Mouse (Mus musculus) lung, adult 18-20 months (tissue): ENCODE measurements at regions not wholly inside any gene's neighbourhood (a gene's known extent, or its start where the extent isn't known, plus 50 kb on each side); places are given as distances from the start of the nearest gene placed in this dataset.

Source experiments
- DNase-seq, 2 experiments: peaks; one replicate each; pipeline ENCODE4 v3.0.0; 2022; ENCODE audit warnings: mixed read lengths in 2 of 2

DNA sequence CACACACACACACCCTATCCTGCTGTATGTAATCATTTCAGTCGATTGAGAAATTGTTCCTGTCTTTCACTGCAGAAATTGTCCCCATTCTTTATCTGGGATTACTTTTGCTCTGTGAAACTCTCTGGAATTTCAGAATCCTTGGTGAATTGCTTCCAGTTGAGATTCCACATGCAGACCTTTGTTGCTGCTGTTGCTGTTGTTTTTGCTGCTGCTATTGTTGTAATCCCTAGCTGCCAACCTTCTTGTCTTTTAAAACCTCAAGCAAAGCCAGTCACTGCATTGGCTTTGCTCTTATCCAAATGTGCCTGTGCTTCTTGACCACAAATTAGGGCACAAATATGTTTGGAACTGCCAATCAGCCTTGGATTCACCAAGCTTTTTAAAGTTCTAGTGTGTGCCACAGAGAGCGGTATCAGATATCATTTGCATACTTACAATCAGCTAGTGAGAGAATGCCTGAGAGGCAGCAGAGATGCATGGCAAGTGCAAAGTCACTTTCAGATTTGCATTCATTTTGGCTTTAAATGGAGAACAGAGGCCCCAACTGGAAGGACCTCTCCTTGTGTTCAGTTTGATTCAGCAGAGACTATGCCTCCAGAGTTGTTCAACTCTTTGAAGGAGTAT lies 1187.0 kb upstream of the Map3k7 start:
- DNase-seq = no peak

DNA sequence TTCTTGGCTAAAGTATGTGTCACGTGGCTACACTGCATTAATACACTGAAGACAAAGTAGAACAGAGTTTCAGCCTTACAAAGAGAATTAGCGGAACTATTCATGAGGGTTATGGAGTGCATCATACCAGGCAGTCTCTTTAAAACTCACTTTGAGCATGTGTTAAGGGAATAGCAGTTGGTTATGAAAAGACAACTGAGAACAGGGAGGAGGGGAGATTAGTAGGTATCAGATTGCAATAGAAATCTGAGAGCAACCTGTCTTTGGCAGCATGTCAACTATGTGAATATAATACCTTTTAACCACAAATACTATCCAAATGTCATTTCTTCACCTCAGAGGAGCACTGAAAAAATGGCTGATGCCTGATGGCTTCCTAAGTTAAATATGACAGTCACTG lies 1182.2 kb upstream of the Map3k7 start:
- DNase-seq = no peak

DNA sequence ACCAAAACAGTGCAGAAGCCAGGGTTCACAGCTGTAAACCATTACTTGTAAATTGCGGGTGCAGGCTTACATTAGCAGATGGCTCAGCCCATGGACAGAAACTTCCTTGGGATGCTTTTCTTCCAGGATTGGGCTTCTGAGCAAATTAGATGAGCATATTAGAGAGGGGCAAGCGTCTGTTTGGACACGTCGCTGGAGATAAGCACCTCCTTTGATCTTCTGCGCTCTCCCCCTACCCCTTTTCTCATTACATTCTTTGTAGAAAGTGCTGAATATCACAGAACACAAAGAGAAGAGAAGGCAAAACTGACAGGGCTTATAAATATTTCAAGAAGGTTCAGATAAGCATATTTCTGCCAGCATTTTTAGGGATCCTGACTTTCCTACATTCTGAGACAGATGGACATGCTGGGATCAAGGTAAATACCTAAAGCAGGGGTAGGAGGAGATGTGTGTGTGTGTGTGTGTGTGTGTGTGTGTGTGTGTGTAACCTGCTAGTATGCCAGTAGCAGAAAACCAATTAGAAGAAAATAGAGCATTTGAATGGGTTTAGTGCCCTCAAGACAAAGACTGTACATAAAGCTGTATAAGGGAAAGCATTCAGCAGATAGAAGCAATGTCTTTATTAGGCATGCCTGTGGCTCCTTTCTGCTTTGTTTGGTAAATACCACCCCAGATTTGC lies 1173.8 kb upstream of the Map3k7 start:
- DNase-seq = no peak

DNA sequence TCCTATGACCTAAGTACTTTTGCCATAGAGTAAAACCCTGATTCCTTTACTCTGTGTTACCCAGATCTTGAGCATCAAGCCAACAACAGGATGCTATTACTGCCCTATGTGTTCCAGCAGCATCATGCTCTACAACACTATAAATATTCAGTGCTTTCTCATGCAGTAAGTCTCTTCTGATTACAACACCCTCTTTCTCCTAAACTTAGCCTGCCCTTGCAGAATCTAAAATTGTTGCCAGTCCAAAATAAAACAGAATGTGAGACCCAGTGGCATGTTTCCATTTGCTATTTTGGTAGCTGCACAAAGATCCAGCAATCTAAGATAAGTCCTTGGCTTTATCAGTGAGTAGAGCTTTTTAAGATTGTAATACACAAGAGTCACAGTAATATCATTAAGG lies 1154.1 kb upstream of the Map3k7 start:
- no peak for DNase-seq

DNA sequence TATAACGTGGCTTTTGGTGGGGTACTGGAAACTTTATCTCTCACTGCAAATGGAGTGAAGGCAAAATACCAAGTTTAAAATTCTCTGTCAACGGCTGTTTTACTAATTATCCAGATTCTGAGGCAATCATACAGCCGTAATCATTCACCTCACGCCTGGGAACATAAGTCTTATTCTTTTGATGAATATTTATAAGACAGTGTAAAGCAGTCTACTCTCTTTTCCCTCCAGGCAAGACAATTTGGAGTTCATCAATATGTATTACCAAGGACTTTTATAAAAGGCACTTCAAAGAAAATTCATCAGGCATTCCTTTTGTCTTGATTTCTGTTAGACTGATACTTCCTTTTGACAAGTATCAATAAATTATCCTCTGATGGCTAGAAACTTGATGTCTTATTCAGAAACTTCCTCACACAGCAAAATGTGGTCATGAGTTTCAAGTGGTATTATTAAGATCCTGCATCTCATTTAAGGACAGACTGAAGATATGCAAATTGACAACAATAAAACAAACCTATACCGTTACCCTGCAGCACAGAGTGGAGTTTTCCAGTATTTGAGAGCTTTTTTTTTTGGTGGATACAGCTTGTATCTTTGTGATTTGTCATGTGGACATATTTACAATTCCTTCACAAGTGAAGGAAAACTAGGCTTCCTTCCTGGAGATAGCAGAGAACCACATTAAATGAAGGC lies 1108.4 kb upstream of the Map3k7 start:
- DNase-seq = no peak

DNA sequence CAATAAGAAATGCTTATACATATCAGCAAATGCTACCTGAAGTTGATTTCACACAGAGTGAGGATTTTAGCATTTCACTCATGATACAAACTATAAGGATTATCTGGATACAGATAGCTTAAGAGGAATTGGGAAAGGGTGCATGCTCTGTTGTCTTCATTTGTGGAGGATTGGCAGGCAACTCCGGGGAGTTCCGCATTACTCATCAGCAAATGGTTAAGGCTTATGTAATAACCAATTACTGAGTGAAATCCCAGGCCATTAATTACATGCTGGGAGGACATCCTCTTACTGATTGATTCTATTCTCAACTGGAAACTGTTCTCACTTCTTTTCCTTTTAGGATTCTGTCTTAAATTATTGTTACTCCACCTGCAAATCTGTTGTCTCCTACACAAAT lies 1058.9 kb upstream of the Map3k7 start:
- DNase-seq = no peak

DNA sequence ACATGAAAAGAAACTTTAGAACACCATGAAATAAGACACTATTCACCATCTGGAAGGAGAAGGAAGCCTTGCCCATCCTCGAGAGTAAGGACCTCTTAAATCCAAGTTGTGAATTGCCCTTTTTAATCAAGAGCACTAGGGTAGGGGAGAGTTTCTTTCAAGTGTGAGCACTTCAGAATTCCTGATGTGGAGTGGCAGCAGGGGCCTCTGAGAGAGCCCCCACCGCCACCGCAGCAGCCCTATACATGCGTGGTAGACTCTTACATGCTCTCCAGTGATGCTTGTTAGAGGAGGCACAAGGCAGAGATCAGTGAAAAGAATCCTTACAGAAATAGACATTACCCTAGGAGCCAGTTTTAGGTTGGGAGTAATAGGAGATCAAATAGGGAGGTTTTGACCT lies 1041.0 kb upstream of the Map3k7 start:
- no peak for DNase-seq

DNA sequence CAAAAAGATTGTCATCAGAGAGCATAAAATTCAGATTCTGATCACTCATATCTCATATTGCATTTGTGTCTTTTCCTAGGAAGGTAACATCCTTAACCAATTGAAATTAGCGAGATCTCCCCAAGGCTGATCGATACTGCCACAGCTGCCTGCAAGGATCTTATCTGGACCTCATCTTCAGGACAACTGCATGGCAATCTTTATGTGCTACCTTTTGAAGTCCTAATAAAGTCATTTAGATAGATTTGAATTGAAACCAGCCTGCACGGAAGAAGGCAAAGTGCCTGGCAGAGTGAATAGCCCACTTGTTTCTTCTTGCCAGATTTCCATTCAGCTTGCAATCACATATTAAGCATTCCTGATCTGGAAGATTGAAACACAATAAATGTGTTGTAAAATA lies 1031.5 kb upstream of the Map3k7 start:
- DNase-seq = no peak

DNA sequence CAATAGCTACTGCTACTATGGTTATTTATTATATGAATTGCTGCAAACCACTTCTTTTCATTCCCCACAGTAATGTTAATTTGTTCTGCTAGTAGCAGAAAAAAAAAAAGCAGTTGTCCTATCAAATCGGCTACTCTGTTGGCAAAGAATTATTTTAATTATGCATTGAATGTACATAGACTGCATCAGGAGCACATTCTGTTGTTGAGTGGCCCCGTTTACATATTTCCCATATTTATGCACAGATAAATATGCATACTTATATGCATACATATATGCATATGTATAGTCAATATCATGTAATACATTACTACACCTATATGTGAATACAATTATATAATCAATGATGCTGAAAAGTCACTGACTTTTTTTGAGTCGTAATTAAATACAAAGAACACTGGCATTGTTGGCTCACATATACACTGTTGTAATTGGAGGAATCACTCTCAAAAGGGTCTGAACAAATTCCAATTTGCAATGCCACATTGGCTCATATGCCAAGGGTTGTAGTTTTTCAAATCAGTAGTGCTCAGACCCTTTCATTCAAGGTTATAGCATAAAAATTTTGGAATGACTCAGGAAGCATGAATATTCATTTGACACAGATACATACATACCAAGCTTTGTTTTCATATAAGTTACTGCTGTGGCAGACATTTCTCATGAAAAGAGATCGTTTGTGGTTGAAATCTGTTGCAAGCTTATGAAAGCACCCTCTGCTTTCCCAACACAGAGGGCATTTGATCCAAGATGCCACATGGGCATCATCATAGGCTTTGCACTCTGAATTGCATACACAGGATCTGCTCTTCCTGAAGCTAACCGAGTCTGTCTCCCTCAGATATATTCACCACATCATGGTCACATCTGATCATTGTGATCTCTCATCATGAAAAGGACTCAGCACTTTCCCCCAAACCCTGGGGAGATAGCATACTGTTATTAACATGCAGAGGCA lies 1030.6 kb upstream of the Map3k7 start:
- no peak for DNase-seq

DNA sequence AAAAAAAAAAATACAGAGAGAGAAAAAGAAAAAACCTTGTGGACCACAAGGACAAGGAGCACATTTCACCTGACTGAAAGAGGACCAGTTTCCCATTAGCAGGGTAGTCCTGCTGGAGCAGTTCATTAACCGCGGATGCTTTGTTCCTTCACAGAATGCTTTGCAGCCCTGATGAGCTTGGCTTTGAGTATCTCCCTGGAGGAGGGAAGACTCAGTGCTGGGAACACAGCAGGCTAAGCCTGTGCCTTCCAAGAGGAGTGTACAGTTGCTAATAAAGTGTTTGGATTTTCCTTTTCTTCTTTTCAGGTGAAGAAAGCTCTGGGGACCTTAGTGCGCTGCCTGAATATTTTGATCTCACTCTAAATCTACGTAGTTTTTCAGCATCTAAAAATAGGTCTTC lies 980.3 kb upstream of the Map3k7 start:
- DNase-seq = no peak

DNA sequence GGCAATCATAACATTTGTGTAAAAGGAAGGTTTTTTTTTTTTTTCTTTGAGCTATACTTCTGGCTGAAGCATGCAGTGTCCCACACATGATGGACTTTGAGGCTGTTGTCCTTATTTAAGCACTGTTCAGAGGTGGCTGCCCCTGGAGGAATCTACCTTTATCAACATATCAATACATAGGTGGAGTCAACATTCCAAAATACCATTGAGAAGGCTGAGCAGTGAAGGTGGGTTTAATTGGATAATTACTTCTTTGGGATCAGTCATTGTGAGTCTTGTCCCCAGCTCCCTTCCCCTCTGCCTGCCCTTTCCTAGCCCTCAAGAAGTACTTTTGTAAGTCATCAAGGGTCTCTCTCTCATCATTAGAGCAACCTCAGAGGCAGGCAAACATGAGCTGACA lies 951.9 kb upstream of the Map3k7 start:
- DNase-seq = no peak

DNA sequence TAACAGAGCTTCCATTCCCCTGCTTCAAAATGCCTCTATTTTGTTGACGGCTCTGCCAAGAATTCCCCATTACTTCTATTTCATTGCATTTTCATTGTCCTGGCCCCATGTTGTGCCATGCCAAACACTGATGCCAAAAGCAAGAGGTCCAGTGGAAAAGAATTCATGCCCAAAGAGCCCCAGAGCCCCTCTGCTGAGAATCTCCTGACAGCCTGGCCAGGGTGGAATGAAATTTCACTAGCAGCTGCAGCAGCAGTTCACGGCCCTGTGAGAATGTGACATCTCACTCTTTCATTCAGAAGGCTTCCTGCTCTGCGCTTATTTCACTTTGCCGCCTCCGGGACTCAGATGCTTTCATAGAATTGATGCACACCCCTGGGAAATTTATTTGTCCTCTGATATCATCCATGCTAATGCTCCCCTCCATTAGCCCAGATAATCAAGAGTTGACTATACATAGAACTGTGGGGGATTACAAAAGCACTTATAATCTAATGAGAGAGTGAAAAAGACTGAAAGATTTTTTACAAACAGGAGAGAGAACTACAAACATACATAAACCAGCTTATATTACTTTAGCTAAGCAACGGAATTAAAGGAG lies 911.7 kb upstream of the Map3k7 start:
- no peak for DNase-seq

DNA sequence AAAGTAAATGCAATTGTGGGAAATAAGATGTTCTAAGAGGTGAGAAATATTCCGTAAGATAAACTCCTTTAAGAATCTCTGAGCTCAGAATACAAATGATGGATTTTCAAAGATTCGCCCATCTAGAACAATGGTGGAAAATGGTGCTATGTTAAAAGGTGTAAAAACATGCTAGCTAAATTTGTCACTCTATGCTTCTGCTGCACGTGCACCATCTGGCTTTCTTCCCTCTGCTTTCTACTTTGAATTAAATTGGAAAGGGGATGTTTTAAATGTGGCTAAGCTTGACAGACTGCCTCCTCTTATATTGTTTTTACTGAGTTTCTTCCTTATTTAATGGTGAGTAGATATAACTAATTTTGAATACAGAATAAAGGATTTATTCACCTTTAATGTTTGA lies 887.7 kb upstream of the Map3k7 start:
- no peak for DNase-seq

DNA sequence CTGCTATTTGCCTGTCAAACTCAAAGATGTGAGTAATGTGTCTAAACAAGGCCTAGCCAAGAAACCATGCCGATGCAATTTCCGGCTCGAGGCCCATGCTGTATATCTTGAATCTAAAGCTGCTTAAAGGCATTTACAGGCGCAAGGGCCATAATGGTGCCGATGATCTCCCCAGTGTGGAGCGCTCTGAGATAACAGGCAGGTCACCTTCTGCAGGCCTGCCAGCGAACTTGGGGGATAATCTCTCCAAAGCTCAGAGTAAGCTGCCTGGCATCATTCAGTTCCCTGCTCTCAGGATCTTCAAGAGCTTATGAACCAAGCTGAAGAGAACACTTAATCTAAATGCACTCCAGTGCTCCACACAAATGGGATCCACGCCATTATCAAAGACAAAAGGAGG lies 842.3 kb upstream of the Map3k7 start:
- no peak for DNase-seq

DNA sequence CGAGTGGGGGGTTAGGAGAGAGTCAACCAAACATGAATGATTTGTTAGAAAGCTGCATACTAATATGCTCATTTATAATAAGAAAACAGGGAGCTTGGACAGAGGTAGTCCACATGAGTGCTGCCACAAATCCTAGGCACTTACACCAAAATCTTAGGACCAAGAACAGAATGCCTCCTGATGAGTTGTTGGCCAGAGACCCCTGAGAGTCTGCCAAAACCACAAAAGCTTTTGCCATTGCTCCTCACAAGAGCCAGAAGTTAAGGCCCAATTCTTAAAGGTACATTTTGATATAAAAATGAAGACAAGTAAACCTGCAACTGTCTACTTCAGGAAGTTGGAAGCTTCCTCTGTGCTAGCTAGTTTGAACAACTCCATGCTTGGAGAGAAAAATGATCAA lies 820.7 kb upstream of the Map3k7 start:
- no peak for DNase-seq

DNA sequence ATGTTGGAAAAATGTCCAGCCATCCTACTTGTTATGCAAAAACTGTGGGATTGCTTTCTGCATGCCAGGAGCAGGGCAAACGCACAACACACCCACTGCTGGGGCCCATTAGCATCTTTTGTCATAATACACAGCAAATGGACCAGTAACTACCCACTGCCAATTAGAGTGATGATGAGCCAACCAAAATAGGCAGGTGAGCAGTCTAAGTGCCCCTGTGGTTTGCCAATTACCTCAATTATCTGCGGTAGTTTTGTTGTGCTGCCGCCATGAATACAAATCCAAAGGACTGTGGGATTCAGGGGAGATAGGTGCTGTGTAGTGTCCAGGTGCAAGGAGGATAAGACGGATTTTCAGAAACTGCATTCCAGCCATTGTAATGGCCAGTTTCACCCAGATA lies 796.5 kb upstream of the Map3k7 start:
- no peak for DNase-seq

DNA sequence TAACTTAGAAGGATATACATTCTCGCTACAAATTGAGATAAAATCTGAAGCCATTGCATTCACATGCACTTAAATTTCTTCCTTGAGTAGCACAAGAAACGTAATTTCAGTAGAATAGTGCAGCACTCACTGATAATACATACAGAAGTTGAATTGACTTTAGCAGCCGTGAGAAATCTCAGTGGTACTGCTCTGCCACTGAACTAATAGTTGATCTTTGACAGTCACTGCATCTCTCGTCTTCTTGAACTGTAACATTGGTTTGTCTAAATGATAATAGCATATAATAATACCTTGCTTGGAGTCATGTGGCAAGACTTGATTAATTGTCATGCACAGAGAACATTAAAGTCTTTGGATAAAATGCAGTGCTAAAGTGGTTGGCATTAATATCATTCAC lies 795.5 kb upstream of the Map3k7 start:
- no peak for DNase-seq

DNA sequence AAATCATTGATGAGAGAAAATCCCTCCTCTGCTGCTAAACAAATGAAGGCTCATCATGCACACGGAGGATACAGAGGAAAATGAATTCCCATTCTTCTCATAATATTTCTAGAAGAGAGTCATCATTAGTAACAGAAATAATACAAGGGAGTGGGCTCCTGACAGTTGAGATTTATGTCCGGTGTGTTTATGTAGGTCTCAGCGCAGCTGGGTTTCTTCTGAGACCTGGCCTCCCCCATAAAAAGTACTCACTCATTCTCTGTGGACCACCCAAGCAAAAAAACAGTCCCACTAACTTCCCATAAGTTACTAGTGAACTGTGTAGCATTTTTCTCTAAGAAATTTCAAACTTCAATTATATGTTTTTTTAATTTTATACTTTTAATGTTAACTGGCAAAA lies 792.7 kb upstream of the Map3k7 start:
- DNase-seq = no peak

DNA sequence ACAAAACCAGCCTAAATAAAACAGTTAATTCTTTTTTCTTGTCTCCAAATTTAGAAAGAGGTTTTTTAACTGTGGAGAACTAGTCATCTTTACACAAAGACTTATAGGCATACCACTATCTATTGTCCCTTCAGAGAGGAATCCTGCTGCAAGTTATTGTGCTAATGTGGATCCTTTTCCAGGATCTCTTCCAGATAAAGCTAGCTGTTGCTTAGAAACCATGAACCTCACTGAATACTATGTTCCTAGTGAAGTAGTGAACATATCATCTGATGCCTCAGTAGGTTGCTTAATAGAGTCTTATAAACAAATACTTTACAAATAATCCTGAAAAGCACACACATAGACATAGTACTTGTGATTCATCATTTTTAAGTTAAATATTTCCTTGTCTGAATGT lies 766.0 kb upstream of the Map3k7 start:
- no peak for DNase-seq

DNA sequence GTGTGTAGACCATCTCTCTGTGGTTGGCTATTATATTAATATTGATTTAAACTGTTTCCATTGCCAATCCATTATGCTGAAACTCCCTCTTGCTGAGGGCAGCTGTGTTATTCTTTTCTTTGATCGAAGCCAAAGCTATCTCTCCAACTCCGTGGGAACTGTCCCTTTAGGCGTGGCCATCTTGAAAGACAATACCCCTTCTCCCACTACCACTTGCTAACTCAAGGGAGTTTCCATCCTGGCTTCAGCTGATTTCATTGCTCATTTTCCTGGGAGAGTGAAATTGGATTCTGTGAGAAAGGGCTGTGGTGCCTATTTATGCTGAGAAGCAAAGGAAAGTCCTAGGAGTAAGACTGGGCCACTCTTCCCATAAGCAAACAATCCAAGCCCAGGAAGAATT lies 760.6 kb upstream of the Map3k7 start:
- no peak for DNase-seq

DNA sequence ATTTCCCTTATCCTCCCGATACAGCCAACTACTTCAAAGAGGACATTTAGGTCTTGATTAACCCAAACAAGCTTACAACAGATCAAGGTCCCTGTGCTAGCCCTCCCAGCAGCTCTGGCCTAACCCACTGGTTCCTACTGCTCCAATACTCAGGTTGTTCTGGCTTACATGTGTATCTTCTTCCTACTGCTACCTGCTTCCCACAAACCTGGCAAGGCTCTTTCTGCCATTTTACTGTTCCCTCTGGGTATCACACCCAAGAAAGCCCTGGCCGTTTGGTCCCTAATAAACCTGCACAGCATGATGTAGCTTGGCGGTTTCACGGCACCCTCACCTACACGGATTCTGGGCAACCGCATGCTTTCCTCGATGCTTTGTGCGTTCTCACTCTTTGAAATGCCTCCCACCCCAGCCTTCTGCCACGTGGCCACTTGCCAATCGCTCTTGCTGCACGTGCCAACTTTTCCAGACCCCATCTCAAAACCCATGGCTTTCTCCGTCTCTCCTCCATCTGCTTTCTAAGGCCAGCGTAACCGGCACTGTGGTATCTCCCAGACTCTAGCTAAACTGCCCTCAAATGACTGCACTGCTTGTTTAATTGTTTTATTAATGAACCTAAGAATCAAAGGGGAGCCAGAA lies 758.4 kb upstream of the Map3k7 start:
- no peak for DNase-seq

DNA sequence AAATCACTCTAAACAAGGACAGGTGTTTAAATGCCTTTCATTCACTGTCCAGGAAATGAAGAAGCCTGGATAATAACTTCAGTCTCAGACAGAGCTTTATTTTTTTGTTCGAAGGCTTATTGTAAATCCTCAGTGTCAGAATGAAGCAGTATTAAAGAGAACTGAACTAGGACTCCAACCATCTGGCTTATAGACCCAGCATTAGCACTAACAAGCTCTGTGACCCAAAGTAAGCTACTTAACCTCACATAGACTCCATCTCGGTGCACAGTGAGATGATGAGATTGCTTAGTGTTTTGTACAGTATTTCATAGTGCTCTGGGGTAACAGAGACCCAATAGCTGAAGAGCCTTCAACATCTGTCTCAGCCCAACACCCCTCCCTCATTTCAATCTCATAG lies 738.2 kb upstream of the Map3k7 start:
- no peak for DNase-seq
